Mouse (Mus musculus) adipose tissue, adult 10 weeks (tissue): ENCODE data around the gene Rem1. TPM values are rescaled to one million over a fixed set of nuclear protein-coding genes. Genes with fewer than 3 reads are reported as not detected.

Experiments used
- polyA plus RNA-seq: library from polyadenylated mRNA; stranded (reverse); fragments of 350-450 nt; fragmentation: Illumina TruSeq; extraction: RNeasy Lipid Tissue Mini Kit (QIAGEN cat#74804); gene quantifications from one replicate; pipeline ENCODE4 v1.2.3, GENCODE M21; 2014; ENCODE audit warnings: low read depth, low replicate concordance

The Rem1 gene
- polyA plus RNA-seq = 42.9 TPM

GRCm38 (mm10) chr2:152626774-152627591 lies at the start of gene Rem1:
Gene Rem1, plus strand, starts transcription at chr2:152626951.

GRCm38 (mm10) chr2:152580107-152580506 lies 46.6 kb upstream of the Rem1 start, which contains the start of gene Defb19:
Gene Defb19, minus strand, starts transcription at chr2:152580312.

GRCm38 (mm10) chr2:152599299-152599698 lies 27.5 kb upstream of the Rem1 start, which contains the start of gene Defb45:
Gene Defb45, minus strand, starts transcription at chr2:152599399.

GRCm38 (mm10) chr2:152604057-152604456 lies 22.7 kb upstream of the Rem1 start, which contains the start of gene Defb36:
Gene Defb36, plus strand, starts transcription at chr2:152604327.

GRCm38 (mm10) chr2:152622953-152623352 lies 3.8 kb upstream of the Rem1 start, which contains the start of gene Defb25:
Gene Defb25, minus strand, starts transcription at chr2:152623053.

GRCm38 (mm10) chr2:152669256-152669638 lies 42.5 kb downstream of the Rem1 start, which contains the start of gene H13:
Gene H13, plus strand, starts transcription at chr2:152669461.

Other genes starting within 250 kb of the Rem1 start
- gene Sox12, start 228.9 kb upstream of the Rem1 start, polyA plus RNA-seq = 13.1 TPM
- 6.4 TPM for gene Zcchc3, start 211.9 kb upstream of the Rem1 start, polyA plus RNA-seq
- gene 6820408C15Rik, start 211.4 kb upstream of the Rem1 start, polyA plus RNA-seq = 7.5 TPM
- 773 TPM for gene Defb23, start 162.3 kb upstream of the Rem1 start, polyA plus RNA-seq
- 5,596 TPM for gene Defb20, start 149.9 kb upstream of the Rem1 start, polyA plus RNA-seq
- 725 TPM for gene Defb22, start 136.8 kb upstream of the Rem1 start, polyA plus RNA-seq
- gene Defb26, start 115.3 kb upstream of the Rem1 start, polyA plus RNA-seq = 117 TPM
- gene Defb28, start 108.7 kb upstream of the Rem1 start, polyA plus RNA-seq = 1,277 TPM
- 321 TPM for gene Defb29, start 86.9 kb upstream of the Rem1 start, polyA plus RNA-seq
- 2,150 TPM for gene Gm17416, start 57.6 kb upstream of the Rem1 start, polyA plus RNA-seq
- gene Defb21, start 54.2 kb upstream of the Rem1 start, polyA plus RNA-seq = 719 TPM
- gene Defb19, start 46.6 kb upstream of the Rem1 start, polyA plus RNA-seq = 22.8 TPM
- gene Defb45, start 27.6 kb upstream of the Rem1 start, polyA plus RNA-seq = 531 TPM
- gene Defb36, start 22.6 kb upstream of the Rem1 start, polyA plus RNA-seq = 6.9 TPM
- gene Defb25, start 3.9 kb upstream of the Rem1 start, polyA plus RNA-seq = 4,016 TPM
- 115 TPM for gene H13, start 42.5 kb downstream of the Rem1 start, polyA plus RNA-seq
- gene Mcts2, start 60.1 kb downstream of the Rem1 start, polyA plus RNA-seq = 14.8 TPM
- gene Id1, start 109.3 kb downstream of the Rem1 start, polyA plus RNA-seq = 38.8 TPM
- 5.2 TPM for gene Cox4i2, start 127.2 kb downstream of the Rem1 start, polyA plus RNA-seq
- gene Bcl2l1, start 204.8 kb downstream of the Rem1 start, polyA plus RNA-seq = 42.0 TPM
- gene Tpx2, start 221.0 kb downstream of the Rem1 start, polyA plus RNA-seq = 1.9 TPM